7 mouse cellular contexts compared by ENCODE assay signal in the genomic region with DNA sequence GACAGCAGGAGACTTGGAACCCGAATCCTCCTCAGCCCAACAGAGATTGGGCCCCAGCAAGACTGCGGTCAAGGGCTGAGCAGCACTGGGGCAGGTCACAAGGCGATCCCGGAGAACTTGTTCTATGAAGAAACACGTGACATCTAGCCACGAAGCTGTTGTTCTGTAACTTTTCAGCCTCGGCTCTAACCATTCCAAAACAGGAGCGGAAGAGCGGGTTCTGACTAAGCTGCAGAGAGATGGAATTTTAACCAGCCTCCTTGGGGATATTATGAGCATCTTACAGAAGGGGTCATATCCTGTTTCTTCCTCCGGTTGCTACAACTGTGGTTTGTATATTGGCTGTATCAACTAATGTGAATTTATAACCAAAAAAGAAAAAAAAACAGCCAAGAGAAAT. TPM values are rescaled to one million over a fixed set of nuclear protein-coding genes. Genes with fewer than 3 reads are reported as not detected.
A peak's percentile ranks its signal among the peaks of the same experiment; 100 is the strongest.
DNase-seq lines count a peak whose midpoint lies in the region; ATAC-seq lines count a peak whose summit lies in the region.

No protein-coding gene starts in this region.

- no peaks in the 10 kb centered on the region for H3K9me3 ChIP-seq in forebrain, embryonic 16.5 days (ENCODE audit: control insufficient read depth, low read length)
- no peaks in the 10 kb centered on the region for H3K9me3 ChIP-seq in kidney, embryonic 15.5 days (replicated peaks)

- no peak overlapping the region for H3K27ac ChIP-seq in forebrain, embryonic 16.5 days (ENCODE audit: low read length)
- 0 out of 2 replicates have a peak overlapping the region, but pooled peaks have one; percentile 22 for H3K27ac ChIP-seq in kidney, embryonic 15.5 days

- 30% methylated on average over 10 of the region's 10 CpGs for WGBS in forebrain, embryonic 16.5 days
- 54% methylated on average over 10 of the region's 10 CpGs for WGBS in kidney, embryonic 15.5 days

- peak overlapping the region; percentile 38 for H3K4me2 ChIP-seq in forebrain, embryonic 16.5 days (ENCODE audit: low read length)
- H3K4me2 ChIP-seq in kidney, embryonic 15.5 days: peak overlapping the region; percentile 31; the same call in 1 of the 2 replicates

- no peak overlapping the region for H3K9ac ChIP-seq in forebrain, embryonic 16.5 days (replicated peaks; ENCODE audit: low read depth, low read length)
- H3K9ac ChIP-seq in kidney, embryonic 15.5 days: no peak overlapping the region

- no peak overlapping the region for H3K4me3 ChIP-seq in forebrain, embryonic 16.5 days (replicated peaks; ENCODE audit: low read length)
- no peak overlapping the region for H3K4me3 ChIP-seq in kidney, embryonic 15.5 days (replicated peaks)

- no peaks in the 10 kb centered on the region for H3K36me3 ChIP-seq in forebrain, embryonic 16.5 days (ENCODE audit: control insufficient read depth, insufficient read depth)
- no peaks in the 10 kb centered on the region for H3K36me3 ChIP-seq in kidney, embryonic 15.5 days

- H3K4me1 ChIP-seq in forebrain, embryonic 16.5 days (replicated peaks; ENCODE audit: control insufficient read depth, insufficient read depth, low read length): peaks cover 3% of the 10 kb centered on the region
- H3K4me1 ChIP-seq in kidney, embryonic 15.5 days: peaks cover 4% of the 10 kb centered on the region; the same call in 1 of the 2 replicates

- no peaks in the 10 kb centered on the region for H3K27me3 ChIP-seq in forebrain, embryonic 16.5 days (replicated peaks; ENCODE audit: control insufficient read depth, insufficient read depth, low read length)
- H3K27me3 ChIP-seq in kidney, embryonic 15.5 days: no peaks in the 10 kb centered on the region

- peak; percentile 67 for DNase-seq in 3134 (ENCODE audit: extremely low read depth, insufficient read length, low spot score)
- DNase-seq in 3T3-L1 (ENCODE audit: low read depth, low spot score): peak; percentile 78
- peak; percentile 27 for DNase-seq in retina, postnatal 1 day
- no peak for DNase-seq in right cerebral cortex, postnatal 36 days (ENCODE audit: low spot score in 2 of 2)
- no peak for DNase-seq in frontal cortex, postnatal 14 days (ENCODE audit: low spot score in 2 of 2)

- ATAC-seq in forebrain, embryonic 16.5 days: 0 out of 2 replicates have a peak, but pooled peaks have one; percentile 28
- no peak for ATAC-seq in kidney, embryonic 15.5 days (replicated peaks; ENCODE audit: low FRiP score)

RNA-seq across cellular contexts. Expression of a gene that starts 38.4 kb away (rescaled TPM):
- polyA plus RNA-seq in forebrain, embryonic 16.5 days (2015; fragmentation: Nextera tagmentation; extraction: Ambion mirVana): 0.08 TPM in 1 of 2 replicates, not detected in the other
- not detected in 2 replicates for polyA plus RNA-seq in kidney, embryonic 15.5 days (2015; fragmentation: Nextera tagmentation; extraction: Ambion mirVana)

Comparison
In these comparisons a context has a peak if more than half of its experiments do, and no peak if none do; other contexts are left out.
1. DNase-seq: peak in 3134 (single experiment), 3T3-L1 (single experiment) and retina, postnatal 1 day (single experiment); none in right cerebral cortex, postnatal 36 days (0 of 2) and frontal cortex, postnatal 14 days (0 of 2).